Mouse (Mus musculus): Measurements from ENCODE around the gene Cpxm2. TPM values are rescaled to one million over a fixed set of nuclear protein-coding genes. Genes with fewer than 3 reads are reported as not detected.

The Cpxm2 gene
- polyA plus RNA-seq, 1 experiment = not detected

- Histone ChIP-seq H3K27me3 (ENCODE audit: control insufficient read depth, insufficient read depth, insufficient read length) (no peaks in the 10 kb centered on the region), H3K4me3 (ENCODE audit: insufficient read depth, poor library complexity, severe bottlenecking) (no peak overlapping the region), H3ac (ENCODE audit: control insufficient read depth, insufficient read length, low read depth) (no peak overlapping the region), H3K79me2 (ENCODE audit: control insufficient read depth, insufficient read depth) (no peaks in the 10 kb centered on the region), H3K36me3 (ENCODE audit: control insufficient read depth, insufficient read depth) (no peaks in the 10 kb centered on the region), H3K79me3 (ENCODE audit: low read depth) (no peaks in the 10 kb centered on the region)
- TF ChIP-seq CTCF (IDR thresholded peaks at IDR 0.05; ENCODE audit: control insufficient read depth, insufficient read depth, insufficient read length) (no peak), FOSL1 (IDR thresholded peaks at IDR 0.05; ENCODE audit: insufficient read depth, low read length, poor library complexity, severe bottlenecking) (no peak), CEBPB (IDR thresholded peaks at IDR 0.05; ENCODE audit: low read depth) (no peak), MYOD1 (IDR thresholded peaks at IDR 0.05; ENCODE audit: control insufficient read depth, insufficient read length, low read depth) (no peak), MYOG (IDR thresholded peaks at IDR 0.05; ENCODE audit: control insufficient read depth, extremely low read depth, insufficient read length) (no peak), MAX (IDR thresholded peaks at IDR 0.05) (no peak), USF1 (IDR thresholded peaks at IDR 0.05; ENCODE audit: low read depth) (no peak)
Measured at GRCm38 (mm10) chr7:132067511-132067910, 87.0 kb downstream of the Cpxm2 start.

GRCm38 (mm10) chr7:132060116-132060515, 94.4 kb downstream of the Cpxm2 start:
- H3K79me3 ChIP-seq (ENCODE audit: low read depth) = no peaks in the 10 kb centered on the region
- no peak overlapping the region for H3K4me3 ChIP-seq (ENCODE audit: insufficient read depth, poor library complexity, severe bottlenecking)
- TF ChIP-seq CEBPB (IDR thresholded peaks at IDR 0.05; ENCODE audit: low read depth) = no peak
- TF ChIP-seq MYOD1 (IDR thresholded peaks at IDR 0.05; ENCODE audit: control insufficient read depth, insufficient read length, low read depth) = no peak
- no peak for TF ChIP-seq FOSL1 (IDR thresholded peaks at IDR 0.05; ENCODE audit: insufficient read depth, low read length, poor library complexity, severe bottlenecking)
- no peak for TF ChIP-seq MAX (IDR thresholded peaks at IDR 0.05)
- no peak for TF ChIP-seq CTCF (IDR thresholded peaks at IDR 0.05; ENCODE audit: control insufficient read depth, insufficient read depth, insufficient read length)
- TF ChIP-seq MYOG (IDR thresholded peaks at IDR 0.05; ENCODE audit: control insufficient read depth, extremely low read depth, insufficient read length) = no peak
- TF ChIP-seq USF1 (IDR thresholded peaks at IDR 0.05; ENCODE audit: low read depth) = no peak
- no peaks in the 10 kb centered on the region for H3K79me2 ChIP-seq (ENCODE audit: control insufficient read depth, insufficient read depth)
- no peaks in the 10 kb centered on the region for H3K36me3 ChIP-seq (ENCODE audit: control insufficient read depth, insufficient read depth)
- H3ac ChIP-seq (ENCODE audit: control insufficient read depth, insufficient read length, low read depth) = no peak overlapping the region
- H3K27me3 ChIP-seq (ENCODE audit: control insufficient read depth, insufficient read depth, insufficient read length) = no peaks in the 10 kb centered on the region

- Histone ChIP-seq H3K27me3 (ENCODE audit: control insufficient read depth, insufficient read depth, insufficient read length) (peaks cover 5% of the 10 kb centered on the region), H3K36me3 (ENCODE audit: control insufficient read depth, insufficient read depth) (no peaks in the 10 kb centered on the region), H3K4me3 (ENCODE audit: insufficient read depth, poor library complexity, severe bottlenecking) (no peak overlapping the region), H3K79me3 (ENCODE audit: low read depth) (no peaks in the 10 kb centered on the region), H3K79me2 (ENCODE audit: control insufficient read depth, insufficient read depth) (no peaks in the 10 kb centered on the region), H3ac (ENCODE audit: control insufficient read depth, insufficient read length, low read depth) (no peak overlapping the region)
- TF ChIP-seq MYOD1 (IDR thresholded peaks at IDR 0.05; ENCODE audit: control insufficient read depth, insufficient read length, low read depth) (no peak), FOSL1 (IDR thresholded peaks at IDR 0.05; ENCODE audit: insufficient read depth, low read length, poor library complexity, severe bottlenecking) (no peak), USF1 (IDR thresholded peaks at IDR 0.05; ENCODE audit: low read depth) (no peak), CEBPB (IDR thresholded peaks at IDR 0.05; ENCODE audit: low read depth) (no peak), CTCF (IDR thresholded peaks at IDR 0.05; ENCODE audit: control insufficient read depth, insufficient read depth, insufficient read length) (no peak), MYOG (IDR thresholded peaks at IDR 0.05; ENCODE audit: control insufficient read depth, extremely low read depth, insufficient read length) (no peak), MAX (IDR thresholded peaks at IDR 0.05) (no peak)
Measured at GRCm38 (mm10) chr7:132056565-132056964, 98.0 kb downstream of the Cpxm2 start.

GRCm38 (mm10) chr7:132046662-132047061, 107.9 kb downstream of the Cpxm2 start:
- H3K4me3 ChIP-seq (ENCODE audit: insufficient read depth, poor library complexity, severe bottlenecking) = no peak overlapping the region
- H3K79me3 ChIP-seq (ENCODE audit: low read depth) = no peaks in the 10 kb centered on the region
- TF ChIP-seq USF1 (IDR thresholded peaks at IDR 0.05; ENCODE audit: low read depth) = no peak
- no peak for TF ChIP-seq MAX (IDR thresholded peaks at IDR 0.05)
- TF ChIP-seq FOSL1 (IDR thresholded peaks at IDR 0.05; ENCODE audit: insufficient read depth, low read length, poor library complexity, severe bottlenecking) = no peak
- no peaks in the 10 kb centered on the region for H3K79me2 ChIP-seq (ENCODE audit: control insufficient read depth, insufficient read depth)
- no peak overlapping the region for H3ac ChIP-seq (ENCODE audit: control insufficient read depth, insufficient read length, low read depth)
- H3K36me3 ChIP-seq (ENCODE audit: control insufficient read depth, insufficient read depth) = no peaks in the 10 kb centered on the region
- peaks cover 4% of the 10 kb centered on the region for H3K27me3 ChIP-seq (ENCODE audit: control insufficient read depth, insufficient read depth, insufficient read length)

- Histone ChIP-seq H3K36me3 (ENCODE audit: control insufficient read depth, insufficient read depth) (no peaks in the 10 kb centered on the region), H3K79me3 (ENCODE audit: low read depth) (no peaks in the 10 kb centered on the region), H3K27me3 (ENCODE audit: control insufficient read depth, insufficient read depth, insufficient read length) (no peaks in the 10 kb centered on the region), H3K4me3 (ENCODE audit: insufficient read depth, poor library complexity, severe bottlenecking) (no peak overlapping the region), H3K79me2 (ENCODE audit: control insufficient read depth, insufficient read depth) (no peaks in the 10 kb centered on the region), H3ac (ENCODE audit: control insufficient read depth, insufficient read length, low read depth) (no peak overlapping the region)
- TF ChIP-seq MYOG (IDR thresholded peaks at IDR 0.05; ENCODE audit: control insufficient read depth, extremely low read depth, insufficient read length) (no peak), FOSL1 (IDR thresholded peaks at IDR 0.05; ENCODE audit: insufficient read depth, low read length, poor library complexity, severe bottlenecking) (no peak), CEBPB (IDR thresholded peaks at IDR 0.05; ENCODE audit: low read depth) (no peak), MAX (IDR thresholded peaks at IDR 0.05) (no peak), USF1 (IDR thresholded peaks at IDR 0.05; ENCODE audit: low read depth) (no peak), CTCF (IDR thresholded peaks at IDR 0.05; ENCODE audit: control insufficient read depth, insufficient read depth, insufficient read length) (no peak), MYOD1 (IDR thresholded peaks at IDR 0.05; ENCODE audit: control insufficient read depth, insufficient read length, low read depth) (no peak)
Measured at GRCm38 (mm10) chr7:132031940-132032531, 122.5 kb downstream of the Cpxm2 start.

- Histone ChIP-seq H3K27me3 (ENCODE audit: control insufficient read depth, insufficient read depth, insufficient read length) (no peaks in the 10 kb centered on the region), H3K4me3 (ENCODE audit: insufficient read depth, poor library complexity, severe bottlenecking) (no peak overlapping the region), H3K79me2 (ENCODE audit: control insufficient read depth, insufficient read depth) (no peaks in the 10 kb centered on the region), H3ac (ENCODE audit: control insufficient read depth, insufficient read length, low read depth) (no peak overlapping the region), H3K36me3 (ENCODE audit: control insufficient read depth, insufficient read depth) (no peaks in the 10 kb centered on the region), H3K79me3 (ENCODE audit: low read depth) (no peaks in the 10 kb centered on the region)
- TF ChIP-seq MYOD1 (IDR thresholded peaks at IDR 0.05; ENCODE audit: control insufficient read depth, insufficient read length, low read depth) (no peak), USF1 (IDR thresholded peaks at IDR 0.05; ENCODE audit: low read depth) (no peak), MAX (IDR thresholded peaks at IDR 0.05) (no peak), MYOG (IDR thresholded peaks at IDR 0.05; ENCODE audit: control insufficient read depth, extremely low read depth, insufficient read length) (no peak), FOSL1 (IDR thresholded peaks at IDR 0.05; ENCODE audit: insufficient read depth, low read length, poor library complexity, severe bottlenecking) (no peak), CTCF (IDR thresholded peaks at IDR 0.05; ENCODE audit: control insufficient read depth, insufficient read depth, insufficient read length) (no peak), CEBPB (IDR thresholded peaks at IDR 0.05; ENCODE audit: low read depth) (no peak)
Measured at GRCm38 (mm10) chr7:132026671-132027070, 127.9 kb downstream of the Cpxm2 start.

Measured in C2C12 (cell line).